Mouse (Mus musculus) kidney, postnatal 0 days (tissue): ENCODE measurements at regions not wholly inside any gene's neighbourhood (a gene's known extent, or its start where the extent isn't known, plus 50 kb on each side); places are given as distances from the start of the nearest gene placed in this dataset.

Experiments
- ATAC-seq: fragments of 200-750 bp; cut with Nextera tagmentation; replicated peaks from 2 replicates; pipeline ENCODE4 v1.8.0; 2017; ENCODE audit warnings: low read depth, moderate number of reproducible peaks, moderate TSS enrichment, moderate library complexity; ENCODE audit not compliant: low FRiP score
- DNase-seq: peaks from one replicate; pipeline ENCODE4 v3.0.0-alpha.2; 2016; ENCODE audit warnings: low spot score
- H3K27ac ChIP-seq: fragments of 300-500 bp; sonication (generic); 2 replicates; pipeline ENCODE4 v1.5.1; 2014; ENCODE audit warnings: mild to moderate bottlenecking
- H3K27me3 ChIP-seq: fragments of 300-500 bp; sonication (generic); 2 replicates; pipeline ENCODE4 v1.6.1; 2014; ENCODE audit warnings: low read length, mixed read lengths; ENCODE audit not compliant: insufficient read depth
- H3K36me3 ChIP-seq: fragments of 300-500 bp; sonication (generic); 2 replicates; pipeline ENCODE4 v1.6.1; 2014; ENCODE audit warnings: low read length, mixed read lengths; ENCODE audit not compliant: insufficient read depth
- H3K4me1 ChIP-seq: fragments of 300-500 bp; sonication (generic); replicated peaks from 2 replicates; pipeline ENCODE4 v1.6.1; 2014; ENCODE audit warnings: antibody characterized with exemption, low read length, mixed read lengths; ENCODE audit not compliant: insufficient read depth
- H3K4me2 ChIP-seq: fragments of 300-500 bp; sonication (generic); 2 replicates; pipeline ENCODE4 v1.6.1; 2014; ENCODE audit warnings: mild to moderate bottlenecking, low read length, moderate library complexity, mixed read lengths
- H3K4me3 ChIP-seq: fragments of 300-500 bp; sonication (generic); replicated peaks from 2 replicates; pipeline ENCODE4 v1.5.1; 2014; ENCODE audit warnings: low read depth, low read length
- H3K9ac ChIP-seq: fragments of 300-500 bp; sonication (generic); 2 replicates; pipeline ENCODE4 v1.6.1; 2014; ENCODE audit warnings: low read depth, low read length
- H3K9me3 ChIP-seq: fragments of 300-500 bp; sonication (generic); replicated peaks from 2 replicates; pipeline ENCODE4 v1.6.1; 2016; ENCODE audit warnings: low read length, inconsistent platforms, mixed read lengths
- CTCF ChIP-seq: IDR thresholded peaks from 2 replicates; pipeline ENCODE4 v1.5.1; 2016; ENCODE audit warnings: antibody characterized with exemption, low read depth, mild to moderate bottlenecking, moderate library complexity
- WGBS: fragments of 180-500 bp; shearing (Covaris S2); extraction: QIAGEN DNeasy Blood & Tissue Kit; methylation state at CpG from one replicate; pipeline ENCODE4 v1.1.7; 2014; 5-methylcytosine and 5-hydroxymethylcytosine counted together

DNA sequence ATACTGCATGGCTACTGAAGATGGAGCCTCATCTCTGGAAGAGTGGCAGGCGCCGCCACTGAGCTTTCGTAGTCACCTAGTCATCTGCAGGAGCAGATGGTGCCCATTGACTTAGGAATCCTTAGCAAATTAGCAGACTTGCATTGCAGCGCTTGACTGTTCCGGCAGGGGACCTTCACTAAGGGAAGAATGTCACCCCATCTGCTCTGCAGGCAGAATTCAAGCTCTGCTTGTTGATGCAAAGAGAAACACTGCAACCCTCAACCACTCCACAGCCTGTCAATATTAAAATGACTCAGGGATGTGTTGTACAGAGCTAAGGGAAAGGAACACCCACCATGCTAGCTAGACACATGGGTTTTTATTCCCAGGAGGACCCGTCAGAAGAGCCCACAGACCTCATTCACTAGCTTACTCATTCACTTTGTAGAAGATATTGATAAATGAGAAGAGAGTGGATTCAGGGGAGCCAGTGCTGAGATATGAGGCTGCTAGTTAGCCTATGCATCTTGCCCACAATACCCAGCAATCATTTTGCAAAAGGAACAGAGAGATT is 215.4 kb upstream of the Gm26657 start:
- Histone ChIP-seq H3K4me2 (no peak overlapping the region), H3K9me3 (no peaks in the 10 kb centered on the region), H3K4me1 (no peaks in the 10 kb centered on the region), H3K9ac (no peak overlapping the region), H3K4me3 (no peak overlapping the region), H3K27ac (no peak overlapping the region), H3K36me3 (no peaks in the 10 kb centered on the region), H3K27me3 (no peaks in the 10 kb centered on the region)
- no peak for TF ChIP-seq CTCF
- DNase-seq (no peak), ATAC-seq (no peak)
- 94% methylated on average over 6 of the region's 6 CpGs for WGBS

DNA sequence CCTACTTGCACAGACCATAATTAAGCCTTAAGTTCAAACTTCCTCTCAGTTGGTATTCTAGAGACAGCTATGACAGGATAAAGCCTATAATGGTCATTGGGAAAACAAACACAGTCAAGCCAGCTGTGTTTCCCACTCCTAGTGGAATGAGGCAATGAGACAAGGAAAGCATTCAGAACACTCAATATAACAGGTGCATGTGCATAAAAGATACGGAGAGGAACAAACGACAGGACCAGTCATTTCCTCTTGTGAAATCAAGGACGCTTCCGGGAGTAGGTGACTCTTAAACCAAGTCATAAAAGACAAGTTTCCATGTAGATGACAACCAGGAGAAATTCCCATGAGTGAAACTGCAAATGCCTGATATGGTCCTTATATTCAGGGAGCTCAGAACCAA is 232.1 kb upstream of the Gm26657 start:
- Histone ChIP-seq H3K9me3 (no peaks in the 10 kb centered on the region), H3K4me1 (no peaks in the 10 kb centered on the region), H3K4me3 (no peak overlapping the region), H3K27ac (no peak overlapping the region), H3K27me3 (no peaks in the 10 kb centered on the region), H3K36me3 (no peaks in the 10 kb centered on the region), H3K4me2 (no peak overlapping the region), H3K9ac (no peak overlapping the region)
- DNase-seq (no peak), ATAC-seq (no peak)
- 84% methylated on average over 4 of the region's 4 CpGs for WGBS
- no peak for TF ChIP-seq CTCF

DNA sequence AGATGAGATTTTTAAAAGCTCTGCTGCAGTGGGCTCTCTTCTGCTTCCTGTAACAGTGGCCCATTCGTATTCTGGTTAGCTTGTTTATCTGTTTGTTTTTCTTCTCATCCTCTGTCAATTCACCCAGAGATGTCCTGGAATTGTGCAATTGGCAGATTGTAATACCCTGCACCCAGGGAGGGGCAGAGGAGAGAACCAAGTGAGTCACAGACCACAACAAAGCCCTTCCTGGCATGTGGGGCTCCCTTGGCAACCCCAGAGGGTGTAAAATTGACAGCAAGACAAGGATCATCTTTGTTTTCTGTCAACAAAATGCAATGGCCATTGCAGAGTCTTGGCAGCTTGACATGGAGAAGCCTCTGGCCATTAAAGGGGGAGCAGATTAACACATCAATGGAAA is 233.1 kb upstream of the Gm26657 start:
- Histone ChIP-seq H3K4me1 (no peaks in the 10 kb centered on the region), H3K27ac (no peak overlapping the region), H3K36me3 (no peaks in the 10 kb centered on the region), H3K9me3 (no peaks in the 10 kb centered on the region), H3K9ac (no peak overlapping the region), H3K27me3 (no peaks in the 10 kb centered on the region), H3K4me2 (no peak overlapping the region), H3K4me3 (no peak overlapping the region)
- ATAC-seq, result no peak
- no peak for TF ChIP-seq CTCF
- no peak for DNase-seq
- WGBS, result 69% methylated on average over 1 of the region's 1 CpGs

DNA sequence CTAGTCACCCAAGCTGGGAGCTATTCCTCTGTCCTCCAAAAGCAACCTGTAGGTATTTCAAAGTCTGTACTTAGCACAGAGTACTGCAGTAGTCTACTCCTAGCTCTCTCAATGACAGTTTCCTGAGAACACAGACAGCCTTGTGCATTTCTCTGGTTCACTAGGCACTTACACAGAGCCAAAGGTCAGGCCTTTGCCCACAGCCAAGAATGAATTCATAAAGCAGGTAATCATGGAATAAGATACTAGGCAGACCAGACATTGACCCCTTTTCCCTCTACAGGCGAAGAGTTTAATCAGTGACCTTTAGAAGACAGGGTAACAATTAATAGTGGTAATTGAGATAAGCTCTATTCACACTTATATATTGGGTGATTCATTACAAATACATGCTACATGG is 233.8 kb upstream of the Gm26657 start:
- Histone ChIP-seq H3K4me2 (no peak overlapping the region), H3K9me3 (no peaks in the 10 kb centered on the region), H3K4me3 (no peak overlapping the region), H3K27ac (no peak overlapping the region), H3K27me3 (no peaks in the 10 kb centered on the region), H3K36me3 (no peaks in the 10 kb centered on the region), H3K9ac (no peak overlapping the region), H3K4me1 (no peaks in the 10 kb centered on the region)
- no peak for DNase-seq
- 59% methylated on average over 1 of the region's 1 CpGs for WGBS
- TF ChIP-seq CTCF, result no peak
- peak; percentile 36; the same call in 1 of the 2 replicates for ATAC-seq

DNA sequence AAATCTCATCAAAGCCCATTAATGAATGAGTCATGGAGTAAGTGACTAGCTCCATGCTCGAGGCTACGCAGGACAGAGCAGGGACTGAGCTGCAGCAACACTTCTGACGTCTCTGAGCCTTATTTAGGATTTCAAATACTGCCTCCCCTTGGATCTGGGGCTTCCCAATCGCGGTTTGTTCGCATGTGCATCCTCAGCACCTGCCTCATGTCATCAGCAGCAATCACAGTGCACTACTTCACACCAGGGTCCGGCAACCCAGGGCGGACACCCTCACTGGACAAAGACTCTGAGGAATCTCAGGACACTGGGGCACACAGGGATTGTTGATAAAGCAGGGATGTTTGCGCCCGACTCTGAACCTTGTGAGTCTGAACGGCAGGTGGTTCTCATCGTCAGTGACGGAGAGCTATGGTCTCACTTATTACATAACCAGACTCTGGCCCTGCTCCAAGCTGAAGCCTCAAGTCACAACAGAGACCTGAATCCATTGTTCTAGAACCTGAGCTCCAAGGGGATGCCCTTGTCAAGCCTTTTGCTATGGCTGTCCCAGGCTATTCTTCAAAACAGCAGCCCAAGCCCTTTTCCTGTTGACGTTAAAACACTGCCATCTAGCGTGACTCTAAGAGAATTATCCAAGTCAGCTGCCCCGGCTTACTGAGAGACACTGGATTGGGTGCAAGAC is 247.2 kb upstream of the Gm26657 start:
- Histone ChIP-seq H3K4me2 (no peak overlapping the region), H3K4me1 (no peaks in the 10 kb centered on the region), H3K36me3 (no peaks in the 10 kb centered on the region), H3K9me3 (no peaks in the 10 kb centered on the region), H3K4me3 (no peak overlapping the region), H3K9ac (no peak overlapping the region), H3K27ac (no peak overlapping the region), H3K27me3 (no peaks in the 10 kb centered on the region)
- ATAC-seq, result peak; percentile 43; the same call in 1 of the 2 replicates
- peak; percentile 96 for DNase-seq
- WGBS, result 36% methylated on average over 16 of the region's 16 CpGs
- TF ChIP-seq CTCF, result peak; percentile 83

DNA sequence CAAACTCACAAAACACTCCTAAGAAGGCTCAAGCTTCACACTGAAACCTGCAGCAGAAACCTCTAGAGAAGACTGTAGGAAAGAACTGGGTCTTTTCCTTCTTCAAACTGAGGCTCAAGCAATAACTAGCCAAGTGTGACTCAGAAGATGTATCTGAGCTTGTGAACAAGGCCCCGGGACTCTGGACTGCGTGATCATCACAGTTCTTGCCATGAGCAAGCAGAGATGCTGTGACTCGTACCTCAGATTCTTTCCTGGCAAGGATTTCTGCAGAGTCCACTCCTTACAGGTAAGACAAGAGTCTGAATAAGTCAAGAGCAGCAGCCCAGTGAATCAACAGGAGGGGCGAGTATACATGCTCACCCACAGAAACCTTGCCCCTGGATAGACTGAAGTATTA is 250.5 kb upstream of the Gm26657 start:
- Histone ChIP-seq H3K9me3 (no peaks in the 10 kb centered on the region), H3K4me2 (no peak overlapping the region), H3K4me1 (no peaks in the 10 kb centered on the region), H3K27ac (no peak overlapping the region), H3K4me3 (no peak overlapping the region), H3K27me3 (no peaks in the 10 kb centered on the region), H3K9ac (no peak overlapping the region), H3K36me3 (no peaks in the 10 kb centered on the region)
- DNase-seq (no peak), ATAC-seq (no peak)
- TF ChIP-seq CTCF, result no peak
- WGBS, result 95% methylated on average over 4 of the region's 4 CpGs
